Comparison of ENCODE assay signal across 26 mouse cellular contexts in the genomic region with DNA sequence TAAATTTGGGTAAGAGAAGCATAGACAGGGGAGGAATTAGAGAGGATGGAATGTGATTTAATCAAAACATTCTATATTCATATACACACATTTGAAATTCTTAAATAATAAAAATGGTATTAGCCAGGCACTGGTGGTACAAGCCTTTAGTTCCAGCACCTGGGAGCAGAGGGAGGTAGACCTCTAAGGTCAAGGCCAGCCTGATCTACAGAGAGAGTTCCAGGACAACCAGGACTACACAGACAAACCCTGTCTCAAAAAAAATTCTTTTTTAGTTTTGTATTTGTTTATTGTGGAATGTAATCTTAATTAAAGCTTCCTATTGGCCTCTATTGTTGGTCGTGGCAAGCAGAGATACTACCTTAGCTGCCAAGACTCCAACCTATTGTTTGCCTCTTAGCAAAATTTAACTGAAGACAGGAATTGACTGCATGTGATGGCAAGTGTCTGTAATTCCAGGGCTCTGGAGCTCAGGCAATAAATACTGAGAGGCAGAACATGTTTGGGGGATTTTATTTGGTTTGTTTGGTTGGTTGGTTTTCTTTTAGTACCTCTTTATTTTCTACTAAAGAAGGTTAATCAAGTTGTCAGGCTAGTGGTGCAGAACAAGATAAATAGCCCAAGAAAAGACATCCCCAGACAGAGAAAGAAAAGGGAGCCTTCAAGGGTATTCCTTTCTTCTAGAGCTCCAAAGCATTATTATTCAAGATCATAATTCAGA.
"Had no signal": no experiment of that assay in that cellular context is flagged by ENCODE, and none has a peak within 500 bp of the region (broad histone marks: within the 10 kb centered on the region; RNA-seq: fewer than 3 reads in every experiment).

No protein-coding gene starts in this region.

- H3K27ac ChIP-seq: gastrocnemius, adult 2 months; heart, embryonic 10.5 days; hindbrain, embryonic 10.5 days; hindbrain, embryonic 12.5 days; hindbrain, embryonic 14.5 days; intestine, embryonic 15.5 days; layer of hippocampus, adult 2 months; left cerebral cortex, adult 2 months; limb, embryonic 10.5 days; limb, embryonic 12.5 days; liver, embryonic 13.5 days had no signal

- H3K36me3 ChIP-seq: heart, embryonic 10.5 days; heart, embryonic 12.5 days; hindbrain, embryonic 10.5 days; hindbrain, embryonic 12.5 days; intestine, embryonic 15.5 days; limb, embryonic 10.5 days; limb, embryonic 12.5 days; liver, embryonic 13.5 days had no signal

- ATAC-seq: forebrain, embryonic 16.5 days; hindbrain, embryonic 16.5 days; inflammation-experienced regulatory T-cells, adult 6 months; intestine, embryonic 15.5 days; intestine, postnatal 0 days had no signal

- H3K4me2 ChIP-seq: heart, embryonic 12.5 days; hindbrain, embryonic 12.5 days; hindbrain, embryonic 14.5 days; intestine, embryonic 15.5 days; limb, embryonic 12.5 days; liver, embryonic 11.5 days; liver, embryonic 13.5 days had no signal

- DNase-seq: gastrocnemius, adult 2 months; gastrocnemius, postnatal 10 days; gastrocnemius, postnatal 25 days; heart, adult 18-20 months; heart, postnatal 10 days; heart, postnatal 4 days; kidney, adult 18-20 months; kidney, postnatal 14 days; kidney, postnatal 4 days; liver; liver, embryonic 13.5 days had no signal

- H3K4me1 ChIP-seq: heart, embryonic 10.5 days; heart, embryonic 12.5 days; hindbrain, embryonic 10.5 days; hindbrain, embryonic 12.5 days; intestine, embryonic 15.5 days; limb, embryonic 10.5 days; limb, embryonic 12.5 days; liver, embryonic 13.5 days had no signal

- H3K27me3 ChIP-seq: heart, embryonic 12.5 days; hindbrain, embryonic 12.5 days; intestine, embryonic 15.5 days; limb, embryonic 12.5 days; liver, embryonic 13.5 days had no signal

- H3K9me3 ChIP-seq: heart, embryonic 10.5 days; heart, embryonic 12.5 days; hindbrain, embryonic 10.5 days; hindbrain, embryonic 12.5 days; intestine, embryonic 15.5 days; limb, embryonic 10.5 days; limb, embryonic 12.5 days; liver, embryonic 13.5 days had no signal

- H3K9ac ChIP-seq: heart, embryonic 12.5 days; hindbrain, embryonic 12.5 days; hindbrain, embryonic 14.5 days; intestine, embryonic 15.5 days; limb, embryonic 12.5 days; liver, embryonic 13.5 days had no signal

- H3K4me3 ChIP-seq: gastrocnemius, adult 2 months; heart, embryonic 10.5 days; heart, embryonic 12.5 days; hindbrain, embryonic 10.5 days; hindbrain, embryonic 12.5 days; intestine, embryonic 15.5 days; layer of hippocampus, adult 2 months; left cerebral cortex, adult 2 months; limb, embryonic 10.5 days; limb, embryonic 12.5 days; liver, embryonic 13.5 days had no signal
